In the genomic region with DNA sequence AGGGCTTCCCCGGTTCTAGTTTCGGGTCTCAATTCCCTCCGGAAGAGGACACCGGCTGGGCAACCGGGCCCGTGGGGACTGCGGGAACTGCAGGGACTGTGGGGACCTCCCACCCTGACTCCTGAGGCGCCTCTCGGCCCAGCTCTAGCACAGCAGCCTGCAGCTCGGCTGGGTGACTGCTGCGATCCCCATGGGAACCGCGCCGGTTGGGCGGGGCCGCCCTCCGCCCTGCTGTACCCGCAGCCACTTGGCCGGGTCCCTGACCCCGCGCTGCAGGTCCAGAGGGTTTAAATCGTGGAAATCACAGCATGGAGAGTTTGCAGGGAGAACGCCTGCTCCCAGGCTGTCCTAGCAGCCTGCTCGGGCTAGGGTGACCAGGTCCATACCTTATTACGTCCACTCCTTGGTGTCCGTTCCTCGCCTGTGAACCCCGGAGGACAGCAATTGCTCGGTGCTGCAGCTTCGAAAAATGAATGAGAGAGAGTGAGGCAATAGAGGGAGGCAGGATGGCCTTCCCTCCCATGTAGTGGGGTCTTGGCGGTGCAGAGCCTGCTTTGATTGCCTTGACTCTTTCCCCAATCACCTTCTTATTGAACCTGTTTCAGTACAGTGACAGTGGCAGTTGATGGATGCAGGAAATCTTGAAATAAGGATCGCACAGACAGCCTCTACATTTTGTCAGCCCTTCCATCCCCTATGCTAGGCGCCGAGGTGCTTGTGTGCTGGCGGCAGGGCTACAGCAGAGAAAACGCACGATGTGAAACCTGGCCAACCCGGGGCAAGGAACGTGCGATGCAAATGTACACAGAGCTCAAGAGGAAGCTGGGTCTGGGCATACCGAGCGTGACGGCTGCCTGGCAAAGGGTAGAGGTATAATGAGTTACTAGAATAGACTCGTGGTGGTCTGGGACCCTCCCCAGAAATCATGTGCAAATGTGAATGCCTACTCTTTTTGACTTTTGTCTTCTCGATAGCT, we compare ENCODE assay signal across 8 mouse cellular contexts. TPM values are rescaled to one million over a fixed set of nuclear protein-coding genes. Genes with fewer than 3 reads are reported as not detected.
DNase-seq lines count a peak whose midpoint lies in the region; ATAC-seq and TF ChIP-seq lines count a peak whose summit lies in the region.

A gene (minus strand): TSS at position 738 of the 976 bp plus-strand sequence.

- H3K27me3 ChIP-seq in forebrain, embryonic 16.5 days (replicated peaks; ENCODE audit: control insufficient read depth, insufficient read depth, low read length), result no peaks in the 10 kb centered on the region
- 0 out of 2 replicates have a peak, but pooled peaks cover 3% of the 10 kb centered on the region for H3K27me3 ChIP-seq in liver, postnatal 0 days (ENCODE audit: insufficient read depth, low read length)
- no peaks in the 10 kb centered on the region; the same call in 1 of the 2 replicates for H3K27me3 ChIP-seq in neural tube, embryonic 13.5 days

- intact Hi-C loops in heart, postnatal 14 days (cut with DNase I), result no loop called here

- DNase-seq in ES-E14 (ENCODE audit: low read depth, low spot score), result no peak
- DNase-seq in cerebellum, adult 18-20 months, result peak; percentile 69 to 78
- peak; percentile 62 to 70 for DNase-seq in heart, postnatal 14 days
- peak; percentile 80 to 89 for DNase-seq in kidney, postnatal 4 days
- DNase-seq in liver, postnatal 0 days, result peak; percentile 84
- DNase-seq in telencephalon, adult 2 months (ENCODE audit: low read depth, low spot score), result peak; percentile 49

- WGBS in forebrain, embryonic 16.5 days, result under 1% methylated on average over 45 of the region's 45 CpGs
- 2% methylated on average over 45 of the region's 45 CpGs for WGBS in liver, postnatal 0 days (ENCODE audit: insufficient replicate concordance)
- WGBS in neural tube, embryonic 13.5 days, result 2% methylated on average over 45 of the region's 45 CpGs

- H3K4me1 ChIP-seq in ES-E14 (ENCODE audit: control insufficient read depth in 2 of 2, insufficient read depth in 2 of 2, low read length in 2 of 2, poor library complexity in 1 of 2), result 0 out of 4 replicates have a peak, but pooled peaks cover 0 to 3% of the 10 kb centered on the region in 2 experiments
- H3K4me1 ChIP-seq in forebrain, embryonic 16.5 days (replicated peaks; ENCODE audit: control insufficient read depth, insufficient read depth, low read length), result peaks cover 17% of the 10 kb centered on the region
- peaks cover 16% of the 10 kb centered on the region for H3K4me1 ChIP-seq in liver, postnatal 0 days (ENCODE audit: insufficient read depth)
- H3K4me1 ChIP-seq in neural tube, embryonic 13.5 days (replicated peaks), result peaks cover 19% of the 10 kb centered on the region

- H3K4me3 ChIP-seq in ES-E14 (ENCODE audit: insufficient read depth in 1 of 2, low read depth in 1 of 2, low read length in 2 of 2, poor library complexity in 1 of 2, severe bottlenecking in 1 of 2), result peak within 1 kb of the TSS; percentile 50 to 61
- H3K4me3 ChIP-seq in forebrain, embryonic 16.5 days (replicated peaks; ENCODE audit: low read length), result peak within 1 kb of the TSS; percentile 64
- H3K4me3 ChIP-seq in liver, postnatal 0 days (ENCODE audit: low read depth, low read length), result peak within 1 kb of the TSS; percentile 53
- H3K4me3 ChIP-seq in neural tube, embryonic 13.5 days, result peak within 1 kb of the TSS; percentile 55

- in situ Hi-C loops in ES-E14 (cut with MboI; ENCODE audit: low sequenced_read_pairs in 2 of 2, unreplicated experiment in 2 of 2), result no loop called here

- peak; percentile 92 for ATAC-seq in forebrain, embryonic 16.5 days
- ATAC-seq in liver, postnatal 0 days, result peak; percentile 97
- ATAC-seq in neural tube, embryonic 13.5 days (ENCODE audit: low read depth), result peak; percentile 90

- H3K4me2 ChIP-seq in forebrain, embryonic 16.5 days (ENCODE audit: low read length), result peak within 1 kb of the TSS; percentile 100
- H3K4me2 ChIP-seq in liver, postnatal 0 days (ENCODE audit: low read depth, low read length), result peak within 1 kb of the TSS; percentile 95
- peak within 1 kb of the TSS; percentile 99 for H3K4me2 ChIP-seq in neural tube, embryonic 13.5 days

- H3K36me3 ChIP-seq in ES-E14 (ENCODE audit: control insufficient read depth, insufficient read depth, low read length, poor library complexity, severe bottlenecking), result no peaks in the 10 kb centered on the region
- no peaks in the 10 kb centered on the region for H3K36me3 ChIP-seq in forebrain, embryonic 16.5 days (ENCODE audit: control insufficient read depth, insufficient read depth)
- H3K36me3 ChIP-seq in liver, postnatal 0 days (replicated peaks; ENCODE audit: insufficient read depth, low read length), result no peaks in the 10 kb centered on the region
- no peaks in the 10 kb centered on the region for H3K36me3 ChIP-seq in neural tube, embryonic 13.5 days

- no peaks in the 10 kb centered on the region for H3K9me3 ChIP-seq in ES-E14 (ENCODE audit: control insufficient read depth, insufficient read depth, low read depth, low read length)
- H3K9me3 ChIP-seq in forebrain, embryonic 16.5 days (ENCODE audit: control insufficient read depth, low read length), result no peaks in the 10 kb centered on the region
- H3K9me3 ChIP-seq in liver, postnatal 0 days (ENCODE audit: low read length), result no peaks in the 10 kb centered on the region
- H3K9me3 ChIP-seq in neural tube, embryonic 13.5 days, result no peaks in the 10 kb centered on the region

- TF ChIP-seq EP300 in liver, postnatal 0 days (IDR thresholded peaks at IDR 0.05; ENCODE audit: low read depth), result no peak

- H3K27ac ChIP-seq in ES-E14 (ENCODE audit: insufficient read depth, low read depth, low read length, poor library complexity, severe bottlenecking), result no peak within 1 kb of the TSS
- peak within 1 kb of the TSS; percentile 18; the same call in 1 of the 2 replicates for H3K27ac ChIP-seq in forebrain, embryonic 16.5 days (ENCODE audit: low read length)
- peak within 1 kb of the TSS; percentile 19 for H3K27ac ChIP-seq in liver, postnatal 0 days (ENCODE audit: low read depth)
- peak within 1 kb of the TSS; percentile 24; the same call in 1 of the 2 replicates for H3K27ac ChIP-seq in neural tube, embryonic 13.5 days (replicated peaks)

- 0 out of 2 replicates have a peak within 1 kb of the TSS, but pooled peaks have one; percentile 10 for H3K9ac ChIP-seq in ES-E14 (ENCODE audit: insufficient read depth, low read depth, low read length, poor library complexity, severe bottlenecking)
- peak within 1 kb of the TSS; percentile 73 for H3K9ac ChIP-seq in forebrain, embryonic 16.5 days (replicated peaks; ENCODE audit: low read depth, low read length)
- H3K9ac ChIP-seq in liver, postnatal 0 days (replicated peaks), result peak within 1 kb of the TSS; percentile 60
- H3K9ac ChIP-seq in neural tube, embryonic 13.5 days, result peak within 1 kb of the TSS; percentile 78

- TF ChIP-seq CTCF in liver, postnatal 0 days (IDR thresholded peaks at IDR 0.05; ENCODE audit: low read depth), result no peak

TF ChIP-seq in ES-E14, 5 proteins besides CTCF, POLR2A, EP300 and RAD21:
- no peak for TF ChIP-seq ZNF384 (IDR thresholded peaks at IDR 0.05; ENCODE audit: low read depth, low read length)
- TF ChIP-seq CHD2 (IDR thresholded peaks at IDR 0.05; ENCODE audit: low read depth, low read length), result no peak
- no peak for TF ChIP-seq HCFC1 (IDR thresholded peaks at IDR 0.05; ENCODE audit: borderline replicate concordance, insufficient read depth, low read length)
- TF ChIP-seq MAFK (IDR thresholded peaks at IDR 0.05; ENCODE audit: insufficient read depth, low read depth, low read length), result no peak
- TF ChIP-seq ZC3H11A (IDR thresholded peaks at IDR 0.05; ENCODE audit: borderline replicate concordance, low read depth, low read length), result no peak

RNA-seq across cellular contexts. Expression of the gene that starts here (rescaled TPM):
- 0.90 and 3.0 TPM in 2 replicates for total RNA-seq in ES-E14 (2012; rRNA removed)
- polyA plus RNA-seq in forebrain, embryonic 16.5 days (2015; fragmentation: Nextera tagmentation; extraction: Ambion mirVana), result 4.9 and 6.9 TPM in 2 replicates
- 1 to 10 TPM; 5.3 to 5.9 TPM for total RNA-seq in heart, postnatal 14 days (2021)
- polyA plus RNA-seq in liver, postnatal 0 days (2015; fragmentation: Nextera tagmentation; extraction: Ambion mirVana), result 1.8 and 2.2 TPM in 2 replicates
- polyA plus RNA-seq in neural tube, embryonic 13.5 days (2015; fragmentation: Nextera tagmentation; extraction: Ambion mirVana), result 2.6 and 4.3 TPM in 2 replicates

Comparison
In these comparisons a context has a peak if more than half of its experiments do, and no peak if none do; other contexts are left out.
1. H3K9ac ChIP-seq: peak in every context shown above with its lines; median percentile 78 in neural tube, embryonic 13.5 days; 73 in forebrain, embryonic 16.5 days; 60 in liver, postnatal 0 days; 10 in ES-E14.